Mouse (Mus musculus): ENCODE measurements around the gene Ankrd11.
"Not testable (repeated sequence)": the region's sequence is repeated elsewhere in the genome, so short reads cannot be mapped to it uniquely, and the experiment has no call there.

Ankrd11 gene

DNA sequence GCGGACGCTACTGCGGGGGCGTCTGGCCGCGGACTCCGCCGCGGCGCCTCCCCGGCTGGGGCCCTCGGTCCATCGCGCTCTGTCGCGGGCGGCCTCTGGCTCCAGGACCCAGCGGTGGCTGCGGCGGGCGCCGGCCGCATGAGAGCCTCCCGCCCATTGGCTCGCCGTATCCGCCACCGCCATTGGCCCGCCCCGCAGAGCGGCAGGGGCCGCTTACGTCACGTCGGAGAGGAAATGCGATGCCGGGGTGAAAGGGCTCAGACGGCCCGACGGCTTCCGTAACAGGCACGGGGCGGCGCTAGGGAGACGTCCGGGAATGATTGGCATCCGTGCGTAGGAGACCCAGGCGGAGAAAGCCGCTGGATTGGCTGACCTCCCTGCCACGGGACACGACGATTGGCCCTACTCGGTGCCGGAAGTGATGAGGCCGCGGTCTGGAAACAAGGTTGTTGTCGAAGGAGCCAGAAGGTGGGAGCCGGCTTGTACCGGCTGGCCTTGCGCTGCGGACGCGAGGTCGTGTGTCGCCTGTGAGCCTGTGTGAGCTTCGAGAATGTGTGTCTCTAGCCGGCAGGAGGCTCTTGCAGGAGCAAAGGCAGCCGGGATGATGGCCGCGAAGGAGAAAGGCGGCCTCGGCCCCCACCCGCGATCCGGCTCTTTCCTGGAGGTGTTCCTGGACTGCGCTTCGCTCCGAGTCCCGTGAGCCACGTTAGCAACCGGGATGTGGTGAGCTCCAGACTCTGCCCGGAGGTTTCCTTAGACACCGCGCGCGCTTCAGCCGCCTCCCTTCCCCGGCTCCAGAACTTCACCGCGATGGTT, at the start of gene Ankrd11:
Gene Ankrd11 (minus strand): TSS at position 120 of the 816 bp plus-strand sequence.
- peak; percentile 100 for DNase-seq (ENCODE audit: low read depth, low spot score)

DNA sequence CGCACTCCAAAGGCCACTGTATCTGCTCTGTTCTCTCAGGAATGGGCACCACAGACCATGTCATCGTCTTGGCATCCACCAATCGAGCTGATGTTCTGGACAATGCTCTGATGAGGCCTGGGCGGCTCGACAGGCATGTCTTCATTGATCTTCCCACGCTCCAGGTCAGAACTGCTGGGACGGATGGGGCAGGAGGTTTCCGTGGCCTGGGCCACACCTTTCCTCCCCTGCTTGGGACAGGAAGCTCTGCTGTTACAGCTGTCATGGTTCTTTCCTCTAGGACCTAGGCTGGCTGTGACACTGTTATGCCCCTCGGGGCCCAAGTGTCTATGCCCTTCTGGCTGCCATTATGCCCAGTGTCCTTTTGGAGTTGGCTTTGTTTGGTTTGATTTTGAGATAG, 45.2 kb upstream of the Ankrd11 start:
- DNase-seq (ENCODE audit: low read depth, low spot score) = no peak

DNA sequence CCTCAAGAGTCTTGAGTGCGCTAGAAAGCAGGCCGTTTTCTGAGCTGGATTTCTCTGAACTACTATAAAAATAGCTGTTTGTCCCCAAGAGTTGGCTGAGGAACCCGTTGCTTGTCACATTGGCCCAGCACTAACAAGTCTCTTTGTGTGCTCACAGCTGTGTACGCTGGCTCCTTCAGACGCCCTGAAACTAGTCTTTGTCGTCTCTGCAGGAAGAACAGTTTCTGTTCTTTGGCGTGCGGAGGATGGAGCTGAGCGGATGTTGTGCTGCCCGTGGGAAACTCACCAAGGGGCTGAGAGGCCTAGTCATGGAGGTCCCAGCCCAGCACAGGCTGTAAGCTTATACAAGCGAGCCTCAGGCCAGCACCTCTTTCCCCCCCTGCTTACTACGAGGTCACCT, 41.5 kb upstream of the Ankrd11 start:
- no peak for DNase-seq (ENCODE audit: low read depth, low spot score)

DNA sequence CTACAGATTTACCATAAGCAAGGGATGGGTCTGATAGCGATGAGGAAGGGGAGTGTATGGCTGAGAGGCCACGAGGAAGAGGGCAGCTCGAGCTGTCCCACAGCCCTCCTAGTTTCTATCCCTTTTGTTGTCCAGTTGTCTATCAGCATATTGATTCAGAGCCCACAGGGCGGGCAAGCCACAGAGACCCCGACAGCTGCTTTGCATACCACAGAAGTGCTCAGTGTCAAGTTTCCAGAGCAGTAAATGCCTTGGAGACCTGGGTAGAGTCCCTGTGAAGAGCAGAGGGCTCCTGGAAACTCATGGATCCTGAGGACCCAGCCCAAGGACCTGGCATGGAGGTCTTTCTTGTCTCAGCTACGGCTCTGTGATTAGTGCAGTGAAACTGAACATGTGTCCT, 40.9 kb upstream of the Ankrd11 start:
- no peak for DNase-seq (ENCODE audit: low read depth, low spot score)

DNA sequence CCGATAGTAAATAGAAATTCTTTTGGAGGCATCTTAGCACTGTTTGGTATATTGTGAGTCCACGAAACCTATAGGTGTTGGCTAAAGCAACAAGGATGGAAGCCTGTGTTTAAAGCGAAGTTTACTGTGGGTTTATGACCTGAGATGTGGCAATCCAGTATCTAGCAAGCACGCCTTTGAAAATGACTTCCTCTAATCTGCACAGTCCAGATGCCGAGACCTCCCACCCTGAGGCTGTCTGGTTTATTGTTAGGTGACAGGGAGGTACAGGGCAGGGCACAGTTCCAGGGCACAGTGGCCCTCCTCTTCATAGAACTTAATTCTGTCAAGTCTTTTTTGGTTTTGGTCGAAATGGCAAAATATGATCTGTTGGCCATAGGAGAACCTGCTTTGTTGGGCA, 35.1 kb upstream of the Ankrd11 start:
- no peak for DNase-seq (ENCODE audit: low read depth, low spot score)

DNA sequence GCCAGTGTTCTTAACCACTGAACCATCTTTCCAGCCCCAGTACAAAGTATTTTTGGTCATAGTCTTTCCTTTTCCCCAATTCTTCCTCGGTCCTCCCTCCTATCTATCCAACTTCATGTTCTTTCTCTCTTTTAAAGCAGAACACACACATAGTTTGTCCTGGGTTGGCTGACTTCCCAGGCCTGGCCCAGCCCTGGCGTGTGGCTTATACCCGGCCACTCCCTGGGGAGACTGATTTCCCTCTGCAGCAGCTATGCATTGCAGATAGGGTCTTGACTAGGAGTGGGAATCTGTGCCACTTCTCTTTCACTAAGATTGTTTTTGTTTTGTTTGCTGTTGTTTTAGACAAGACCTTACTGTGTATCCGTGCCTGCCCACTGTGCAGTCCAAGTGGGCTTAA, 29.1 kb upstream of the Ankrd11 start:
- no peak for DNase-seq (ENCODE audit: low read depth, low spot score)

DNA sequence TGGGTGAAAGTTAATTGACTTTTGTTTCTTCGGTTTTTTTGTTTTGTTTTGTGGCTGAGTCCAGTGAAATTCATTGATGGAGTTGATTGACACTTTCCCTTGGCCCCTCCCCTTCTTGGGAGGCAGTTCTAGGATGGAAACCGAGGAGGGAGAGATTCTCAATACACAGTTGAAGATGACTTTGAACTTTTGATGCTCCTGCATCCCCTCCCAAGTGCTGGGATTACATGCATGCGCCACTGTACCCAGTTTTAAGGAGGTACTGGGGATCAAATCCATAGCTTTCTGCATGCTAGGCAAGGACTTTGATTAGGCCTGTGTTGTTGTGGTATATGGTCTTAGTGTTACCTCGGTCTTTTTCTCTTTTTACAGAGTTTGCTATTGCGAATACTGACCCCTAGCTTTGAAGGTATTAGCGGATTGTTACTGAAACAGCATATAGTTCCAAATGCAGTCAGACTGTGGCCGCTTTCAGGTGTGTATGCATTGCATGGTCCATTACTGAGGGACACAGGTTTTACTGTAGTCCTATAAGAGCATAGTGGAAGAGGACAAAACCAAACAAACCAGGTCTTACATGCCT, 24.1 kb upstream of the Ankrd11 start:
- DNase-seq (ENCODE audit: low read depth, low spot score) = no peak

DNA sequence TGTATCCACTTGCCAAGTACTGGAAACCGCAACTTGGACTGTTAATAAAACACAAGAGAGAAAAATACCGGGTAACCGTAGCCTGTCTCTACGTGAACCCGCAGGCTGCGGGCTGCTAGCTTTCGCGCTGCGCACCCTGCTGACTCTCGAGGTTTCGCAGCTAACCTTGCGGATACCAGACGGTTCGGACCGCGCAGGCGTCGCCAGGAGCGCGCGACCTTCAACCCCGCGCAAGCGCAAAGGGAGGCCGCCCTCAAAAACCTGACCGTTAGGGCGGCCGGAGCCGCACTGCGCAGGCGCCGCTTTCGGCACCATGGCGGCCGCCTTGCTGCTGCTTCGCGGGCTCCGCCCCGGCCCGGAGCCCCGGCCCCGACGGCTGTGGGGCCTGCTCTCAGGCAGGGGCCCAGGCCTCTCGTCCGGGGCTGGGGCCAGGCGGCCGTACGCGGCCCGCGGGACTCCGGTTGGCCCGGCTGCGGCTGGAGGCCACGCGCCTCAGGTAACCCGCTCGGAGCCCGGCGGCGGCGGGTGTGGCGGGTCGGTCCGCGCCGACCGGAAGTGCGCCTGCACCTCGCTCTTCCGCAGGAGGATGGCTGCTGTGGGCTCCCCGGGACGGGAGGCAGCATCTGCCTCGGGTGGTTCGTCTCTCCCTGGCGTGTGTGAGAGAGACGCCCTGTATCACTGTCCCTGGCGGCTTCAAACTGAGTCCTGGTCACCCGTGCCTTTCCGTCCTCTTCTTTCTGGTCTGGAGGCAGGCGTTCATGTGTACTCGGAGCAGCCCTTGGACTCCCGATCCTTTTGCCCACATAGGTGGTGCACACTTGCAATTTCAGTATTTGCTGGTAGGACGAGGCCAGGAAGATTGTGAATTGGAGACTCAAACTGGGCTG, 23.4 kb upstream of the Ankrd11 start:
- peak; percentile 98 for DNase-seq (ENCODE audit: low read depth, low spot score)

DNA sequence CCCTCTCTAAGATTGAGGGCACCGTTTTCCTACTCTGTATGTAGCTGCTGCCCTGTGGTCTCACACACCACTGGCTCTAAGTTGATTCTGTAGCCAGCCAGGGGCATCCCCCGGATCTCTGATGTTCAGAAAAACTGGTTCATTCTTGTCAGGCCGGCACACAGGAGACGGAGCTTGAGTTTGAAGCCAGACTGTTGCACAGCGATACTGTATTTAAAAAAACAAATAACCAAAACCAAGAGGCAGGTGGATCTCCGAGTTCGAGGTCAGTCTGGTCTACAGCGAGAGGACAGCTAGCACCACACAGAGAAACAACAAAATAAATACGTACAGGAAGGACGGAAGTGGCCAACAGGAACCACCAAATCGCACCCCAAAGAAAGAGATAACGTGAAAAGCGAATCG, 22.7 kb upstream of the Ankrd11 start:
- DNase-seq (ENCODE audit: low read depth, low spot score) = peak; percentile 34

DNA sequence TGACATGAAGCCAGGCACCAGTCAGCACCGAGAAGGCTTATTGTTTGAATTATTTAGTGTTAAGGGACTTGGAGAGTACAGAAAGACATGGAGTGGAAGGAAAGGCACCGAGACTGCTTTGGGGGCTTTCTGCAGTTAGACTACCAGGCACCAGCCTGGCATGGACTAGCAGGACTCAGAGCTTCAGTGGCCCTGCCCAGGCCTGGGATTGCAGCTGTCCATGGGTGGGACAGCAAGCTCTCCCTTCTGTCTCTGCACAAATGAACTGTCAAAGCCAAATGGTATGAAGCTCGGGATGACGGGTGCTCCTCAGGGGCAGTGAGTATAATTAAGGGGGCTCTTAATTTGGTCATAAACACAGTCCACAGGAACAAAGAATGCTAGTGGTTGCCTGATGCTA, 22.0 kb upstream of the Ankrd11 start:
- DNase-seq (ENCODE audit: low read depth, low spot score) = no peak

DNA sequence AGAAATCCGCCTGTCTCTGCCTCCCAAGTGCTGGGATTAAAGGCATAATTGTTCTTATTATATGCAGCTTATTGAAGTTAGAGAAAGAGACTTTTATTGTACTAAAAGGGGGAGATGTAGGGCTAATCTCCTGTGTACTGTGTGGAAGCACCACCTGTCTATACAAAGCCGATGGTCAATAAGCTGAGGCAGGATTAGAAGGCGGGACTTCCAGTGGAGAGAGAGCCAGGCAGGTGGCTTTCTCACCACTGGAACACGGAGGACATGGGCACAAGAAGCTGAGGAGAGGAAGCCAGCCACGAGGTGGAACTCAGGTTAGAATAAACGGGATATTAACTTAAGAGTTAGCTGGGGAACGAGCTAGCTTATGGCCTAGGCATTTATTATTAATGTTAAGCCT, 20.6 kb upstream of the Ankrd11 start, which contains the start of gene Spg7:
Gene Spg7 (plus strand): TSS at position 222 of the 400 bp plus-strand sequence.
- no peak for DNase-seq (ENCODE audit: low read depth, low spot score)

DNA sequence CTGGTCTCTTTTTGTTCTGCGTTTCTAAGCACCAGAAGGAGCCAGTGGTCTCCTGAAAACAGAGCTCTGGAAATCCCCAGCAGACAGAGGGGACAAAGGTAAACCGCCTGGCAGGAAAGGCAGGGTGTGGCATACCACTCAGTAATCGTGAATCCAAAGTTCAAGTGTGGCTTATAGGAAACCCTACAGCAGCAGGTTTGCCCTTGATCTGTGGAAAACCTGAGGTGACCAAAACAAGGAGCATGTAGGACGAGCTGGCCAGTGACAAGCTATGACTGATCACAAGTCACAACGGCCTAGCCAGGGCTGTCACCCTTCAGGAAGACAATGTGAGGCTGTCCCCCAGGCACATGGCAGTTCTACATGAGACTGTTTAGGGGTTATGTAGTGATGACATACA, 9.4 kb upstream of the Ankrd11 start:
- no peak for DNase-seq (ENCODE audit: low read depth, low spot score)

DNA sequence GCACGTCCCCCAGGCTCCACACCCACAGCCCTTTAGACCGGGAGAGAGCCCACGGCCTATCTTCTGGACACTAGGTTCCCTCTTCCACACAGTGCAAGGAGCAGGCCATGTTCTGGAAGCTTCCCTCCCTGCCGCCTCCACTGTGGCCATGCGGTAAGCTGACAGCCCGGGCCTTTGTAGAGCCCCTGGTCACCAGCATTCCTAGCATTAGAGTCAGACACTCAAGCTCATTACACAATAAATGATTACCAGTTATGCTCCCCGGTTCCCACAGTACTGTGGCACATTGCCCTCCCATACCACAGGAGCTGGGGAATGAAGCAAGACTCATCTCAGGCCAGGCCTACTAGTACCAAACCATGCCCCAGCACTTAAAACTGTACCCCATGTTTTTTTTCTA, 6.3 kb upstream of the Ankrd11 start:
- DNase-seq (ENCODE audit: low read depth, low spot score) = no peak

DNA sequence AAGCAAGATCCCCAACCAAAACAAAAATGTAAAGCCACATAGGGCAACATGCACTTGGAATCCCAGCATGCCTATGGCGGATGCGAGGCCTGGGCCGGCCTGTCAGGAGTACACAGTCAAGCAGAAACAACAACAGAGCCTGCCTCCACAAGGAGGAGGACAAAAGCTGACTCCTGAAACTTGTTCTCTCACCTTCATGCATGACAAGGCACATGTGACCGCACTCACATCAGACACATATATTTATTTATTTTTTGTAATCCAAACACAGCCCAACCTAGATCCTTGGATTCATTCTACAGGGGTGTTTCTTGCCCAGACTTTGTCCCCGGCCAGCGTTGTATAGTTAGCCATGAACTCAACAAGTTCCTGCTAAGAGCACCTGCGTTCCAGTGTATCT, 5.8 kb upstream of the Ankrd11 start:
- DNase-seq (ENCODE audit: low read depth, low spot score) = no peak

DNA sequence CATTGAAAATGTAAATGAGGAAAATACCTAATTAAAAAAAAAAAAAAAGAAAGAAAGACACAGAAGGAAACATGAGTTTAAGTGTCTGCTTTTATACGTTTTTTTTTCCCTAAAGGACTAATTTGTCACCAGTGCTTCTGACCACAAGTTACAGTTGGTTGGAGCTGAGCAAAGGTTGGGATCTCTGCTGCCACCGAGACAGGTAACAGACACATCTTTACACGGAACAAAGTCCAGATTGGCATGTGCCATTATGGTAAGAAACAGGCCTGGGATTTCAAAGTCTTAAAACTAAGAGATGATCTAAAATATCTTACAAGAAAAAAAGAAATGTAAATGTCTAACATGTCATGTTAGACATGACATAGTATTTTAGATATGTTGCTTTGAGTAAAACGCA, 4.6 kb upstream of the Ankrd11 start:
- no peak for DNase-seq (ENCODE audit: low read depth, low spot score)

DNA sequence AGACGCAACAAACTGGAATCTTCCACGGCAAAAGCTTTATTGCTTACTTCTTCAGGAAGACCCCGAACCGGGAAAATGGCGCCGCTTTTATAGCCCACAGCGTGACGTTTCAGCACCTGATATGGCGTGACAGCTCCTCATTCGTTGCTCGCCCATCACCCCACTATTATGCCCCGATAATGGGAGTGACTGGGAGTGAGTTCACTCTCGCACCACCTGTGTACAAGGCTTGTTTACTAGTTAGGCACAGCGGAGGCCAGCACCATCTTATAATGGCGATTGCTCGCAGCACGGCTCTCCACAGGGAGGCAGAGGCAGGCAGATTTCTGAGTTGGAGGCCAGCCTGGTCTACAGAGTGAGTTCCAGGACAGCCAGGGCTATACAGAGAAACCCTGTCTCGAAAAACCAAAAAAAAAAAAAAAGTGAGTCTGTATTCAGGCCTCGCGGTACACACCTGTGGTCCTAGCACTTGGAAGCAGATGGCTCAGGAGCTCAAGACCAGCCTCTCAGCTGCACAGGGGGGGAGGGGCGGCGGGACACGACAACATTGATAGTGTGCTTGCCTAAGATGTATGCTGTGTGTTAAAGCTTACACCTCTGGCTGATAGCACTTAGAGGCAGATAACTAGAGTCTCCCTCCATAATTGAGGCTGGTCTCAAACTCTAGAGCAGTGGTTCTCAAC, 2.8 kb upstream of the Ankrd11 start:
- DNase-seq (ENCODE audit: low read depth, low spot score) = not testable (repeated sequence)

DNA sequence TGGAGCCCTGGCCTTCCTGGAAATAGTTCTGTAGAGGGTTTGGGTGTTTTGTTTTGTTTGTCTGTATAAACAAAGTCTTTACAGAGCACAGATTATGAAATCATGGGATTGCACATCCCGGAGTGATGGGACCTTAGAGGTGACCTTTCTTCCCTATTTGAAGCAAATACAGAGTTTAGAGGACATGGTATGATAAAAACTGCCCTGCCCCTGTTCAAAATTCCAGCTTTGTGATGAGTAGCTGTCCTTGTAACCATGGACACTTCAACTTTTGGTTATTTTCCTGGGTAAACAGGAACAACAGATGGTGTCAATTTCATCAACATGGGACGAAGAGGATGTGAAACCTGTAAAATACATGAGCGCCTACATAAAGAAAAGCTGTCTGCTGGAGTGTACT, 1.9 kb upstream of the Ankrd11 start:
- DNase-seq (ENCODE audit: low read depth, low spot score) = no peak

DNA sequence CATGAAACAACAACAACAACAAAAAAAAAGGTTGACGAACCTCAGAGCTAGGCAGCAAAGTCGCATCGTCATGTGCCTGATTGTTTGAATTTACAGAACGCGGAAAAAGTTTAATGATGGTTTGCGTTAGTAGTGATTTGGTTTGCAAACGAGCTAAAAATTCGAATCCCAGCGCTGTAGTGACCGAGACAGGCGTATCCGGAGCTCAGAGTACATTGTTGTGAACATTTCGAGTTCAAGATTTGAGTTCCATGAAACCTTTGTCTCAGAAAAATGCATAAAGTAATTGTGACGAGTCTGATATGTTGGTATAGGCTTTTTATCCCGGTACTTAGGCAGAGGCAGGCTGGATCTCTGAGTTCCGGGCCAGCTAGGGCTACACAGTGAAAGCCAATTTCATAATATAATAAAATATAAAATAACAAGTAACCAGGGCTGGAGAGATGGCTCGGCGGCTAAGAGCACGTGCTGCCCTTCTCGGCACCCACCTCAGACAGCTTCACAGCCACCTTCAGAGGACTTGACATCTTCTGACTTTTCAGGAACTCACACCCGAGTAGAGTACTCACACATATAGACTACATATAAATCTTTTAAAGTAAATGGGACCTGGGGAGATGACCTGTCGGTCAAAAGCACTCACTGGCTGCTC, 1.0 kb upstream of the Ankrd11 start:
- DNase-seq (ENCODE audit: low read depth, low spot score) = no peak

DNA sequence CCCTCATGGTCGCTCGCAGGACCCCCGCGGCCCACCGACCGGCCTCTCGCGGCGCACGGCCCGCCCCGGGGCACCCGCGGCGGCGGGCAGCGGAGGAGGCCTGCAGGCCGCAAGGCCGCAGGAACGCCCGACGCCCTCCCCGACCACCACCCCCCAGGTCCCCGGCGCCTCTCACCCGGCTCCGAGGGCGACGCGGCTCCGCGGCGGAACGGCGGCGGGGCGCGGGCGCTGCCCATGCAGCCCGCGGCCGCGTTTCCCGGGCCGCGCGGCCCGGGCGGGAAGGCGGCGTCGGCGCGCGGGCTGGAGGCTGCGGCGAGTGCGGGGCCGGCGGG, 337 bp downstream of the Ankrd11 start:
- no peak for DNase-seq (ENCODE audit: low read depth, low spot score)

DNA sequence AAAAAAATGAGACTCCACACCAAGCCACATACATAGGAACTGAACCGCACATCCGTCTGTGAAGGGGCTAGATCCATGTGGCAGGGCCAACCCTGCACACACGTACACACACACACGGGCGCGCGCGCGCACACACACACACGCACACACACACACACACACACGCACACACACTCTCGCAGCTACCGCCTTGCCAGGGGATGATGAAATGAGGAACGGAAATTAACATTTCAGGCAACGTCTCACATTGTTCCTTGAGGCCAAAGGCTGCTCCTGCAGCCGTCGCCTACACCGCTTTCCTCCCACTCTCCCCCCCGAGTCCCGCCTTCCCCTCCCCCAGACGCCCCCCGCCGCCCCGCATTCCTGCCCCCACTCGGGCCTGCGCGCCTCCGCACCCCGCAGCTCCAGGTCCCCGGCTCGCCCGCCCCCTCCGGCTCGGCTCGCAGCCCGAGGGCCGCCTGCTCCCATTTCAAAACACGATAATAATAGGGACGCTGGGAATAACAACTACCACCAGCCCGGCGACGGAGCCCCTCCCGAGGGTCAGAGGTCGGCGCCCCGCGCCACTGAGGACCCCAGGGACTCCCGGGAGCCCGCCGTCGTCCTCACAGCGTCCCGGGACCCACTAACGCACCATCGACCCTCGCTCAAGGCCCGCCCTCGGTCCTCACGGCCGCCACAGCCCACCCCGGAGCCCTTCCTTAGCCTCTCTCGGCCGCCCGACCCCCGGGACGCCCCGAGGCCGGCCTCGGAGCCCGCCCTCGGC, 886 bp downstream of the Ankrd11 start:
- DNase-seq (ENCODE audit: low read depth, low spot score) = peak; percentile 77
